Mouse (Mus musculus): ENCODE results near the gene 4930583I09Rik. TPM values are rescaled to one million over a fixed set of nuclear protein-coding genes. Genes with fewer than 3 reads are reported as not detected.

4930583I09Rik gene
- total and polyA plus RNA-seq, 2 experiments from 2014 or later: not detected

GRCm38 (mm10) chr17:64822561-64822960, 13.3 kb downstream of the 4930583I09Rik start:
- Histone ChIP-seq H3K27me3 (ENCODE audit: insufficient read depth, low read length) (no peaks in the 10 kb centered on the region), H3K27ac (no peak overlapping the region), H3K4me3 (ENCODE audit: low read length) (no peak overlapping the region), H3K4me1 (ENCODE audit: insufficient read depth, low read length) (no peaks in the 10 kb centered on the region), H3K36me3 (ENCODE audit: insufficient read depth, low read length) (no peaks in the 10 kb centered on the region), H3K4me2 (ENCODE audit: low read depth, low read length) (no peak overlapping the region), H3K9me3 (ENCODE audit: low read length) (no peaks in the 10 kb centered on the region), H3K9ac (replicated peaks; ENCODE audit: low read length) (no peak overlapping the region)
- DNase-seq (ENCODE audit: low spot score) (no peak), ATAC-seq (no peak)
- WGBS: 90% methylated on average over 5 of the region's 5 CpGs
- TF ChIP-seq CTCF (IDR thresholded peaks at IDR 0.05; ENCODE audit: low read depth): no peak

GRCm38 (mm10) chr17:64820841-64821593, 14.9 kb downstream of the 4930583I09Rik start:
- Histone ChIP-seq H3K9ac (replicated peaks; ENCODE audit: low read length) (no peak overlapping the region), H3K4me1 (ENCODE audit: insufficient read depth, low read length) (no peaks in the 10 kb centered on the region), H3K36me3 (ENCODE audit: insufficient read depth, low read length) (no peaks in the 10 kb centered on the region), H3K4me3 (ENCODE audit: low read length) (no peak overlapping the region), H3K9me3 (ENCODE audit: low read length) (no peaks in the 10 kb centered on the region), H3K27me3 (ENCODE audit: insufficient read depth, low read length) (no peaks in the 10 kb centered on the region), H3K27ac (no peak overlapping the region), H3K4me2 (ENCODE audit: low read depth, low read length) (no peak overlapping the region)
- DNase-seq (ENCODE audit: low spot score): no peak
- TF ChIP-seq CTCF (IDR thresholded peaks at IDR 0.05; ENCODE audit: low read depth): no peak
- ATAC-seq: no peak
- WGBS: 88% methylated on average over 7 of the region's 7 CpGs

GRCm38 (mm10) chr17:64816298-64816697, 19.6 kb downstream of the 4930583I09Rik start:
- no peaks in the 10 kb centered on the region for H3K9me3 ChIP-seq (ENCODE audit: low read length)
- WGBS: 90% methylated on average over 3 of the region's 3 CpGs
- H3K4me3 ChIP-seq (ENCODE audit: low read length): no peak overlapping the region
- no peaks in the 10 kb centered on the region for H3K27me3 ChIP-seq (ENCODE audit: insufficient read depth, low read length)
- DNase-seq (ENCODE audit: low spot score): no peak
- H3K4me2 ChIP-seq (ENCODE audit: low read depth, low read length): no peak overlapping the region
- H3K36me3 ChIP-seq (ENCODE audit: insufficient read depth, low read length): no peaks in the 10 kb centered on the region
- ATAC-seq: no peak
- H3K4me1 ChIP-seq (ENCODE audit: insufficient read depth, low read length): no peaks in the 10 kb centered on the region
- no peak for TF ChIP-seq CTCF (IDR thresholded peaks at IDR 0.05; ENCODE audit: low read depth)
- no peak overlapping the region for H3K27ac ChIP-seq
- no peak overlapping the region for H3K9ac ChIP-seq (replicated peaks; ENCODE audit: low read length)

DNA sequence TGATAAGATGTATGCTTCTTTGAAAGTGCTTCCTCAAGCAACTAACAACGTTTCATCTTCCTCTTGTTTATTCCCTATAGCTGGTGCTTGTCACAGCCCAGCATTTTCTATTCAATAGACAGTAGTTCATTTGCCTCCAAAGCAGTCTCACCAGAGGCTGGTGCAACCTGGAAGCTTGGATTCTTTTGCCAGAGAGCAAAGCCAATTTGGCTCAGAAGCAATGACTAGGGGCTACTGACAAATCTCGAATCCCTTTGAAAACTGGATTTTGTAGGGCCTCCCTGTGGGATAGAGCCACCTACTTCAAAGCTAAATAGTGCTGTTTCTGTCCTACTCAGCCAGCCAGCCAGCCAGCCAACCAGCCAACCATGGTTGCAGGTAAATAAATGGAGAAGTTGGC, 20.1 kb downstream of the 4930583I09Rik start:
- 58% methylated on average over 2 of the region's 2 CpGs for WGBS

GRCm38 (mm10) chr17:64813568-64813967, 22.3 kb downstream of the 4930583I09Rik start:
- no peak for DNase-seq (ENCODE audit: low spot score)
- TF ChIP-seq CTCF (IDR thresholded peaks at IDR 0.05; ENCODE audit: low read depth): no peak
- H3K27me3 ChIP-seq (ENCODE audit: insufficient read depth, low read length): no peaks in the 10 kb centered on the region
- H3K4me1 ChIP-seq (ENCODE audit: insufficient read depth, low read length): no peaks in the 10 kb centered on the region
- 89% methylated on average over 6 of the region's 6 CpGs for WGBS
- H3K4me3 ChIP-seq (ENCODE audit: low read length): no peak overlapping the region
- H3K9ac ChIP-seq (replicated peaks; ENCODE audit: low read length): no peak overlapping the region
- H3K4me2 ChIP-seq (ENCODE audit: low read depth, low read length): no peak overlapping the region
- no peak overlapping the region for H3K27ac ChIP-seq
- H3K9me3 ChIP-seq (ENCODE audit: low read length): no peaks in the 10 kb centered on the region
- ATAC-seq: no peak
- no peaks in the 10 kb centered on the region for H3K36me3 ChIP-seq (ENCODE audit: insufficient read depth, low read length)

More for the DNA sequence above, 20.1 kb downstream of the 4930583I09Rik start:
- no peak overlapping the region for H3K4me2 ChIP-seq (ENCODE audit: low read depth, low read length)
- no peak overlapping the region for H3K9ac ChIP-seq (replicated peaks; ENCODE audit: low read length)
- TF ChIP-seq CTCF (IDR thresholded peaks at IDR 0.05; ENCODE audit: low read depth): no peak
- H3K27ac ChIP-seq: no peak overlapping the region
- no peaks in the 10 kb centered on the region for H3K4me1 ChIP-seq (ENCODE audit: insufficient read depth, low read length)
- H3K36me3 ChIP-seq (ENCODE audit: insufficient read depth, low read length): no peaks in the 10 kb centered on the region
- H3K27me3 ChIP-seq (ENCODE audit: insufficient read depth, low read length): no peaks in the 10 kb centered on the region
- DNase-seq (ENCODE audit: low spot score) (peak; percentile 30), ATAC-seq (no peak)
- H3K9me3 ChIP-seq (ENCODE audit: low read length): no peaks in the 10 kb centered on the region
- H3K4me3 ChIP-seq (ENCODE audit: low read length): no peak overlapping the region

GRCm38 (mm10) chr17:64806035-64806589, 29.8 kb downstream of the 4930583I09Rik start:
- peak; percentile 10 for DNase-seq (ENCODE audit: low spot score)

More at GRCm38 (mm10) chr17:64806035-64806589, 29.8 kb downstream of the 4930583I09Rik start:
- no peak for TF ChIP-seq CTCF (IDR thresholded peaks at IDR 0.05; ENCODE audit: low read depth)
- Histone ChIP-seq H3K4me2 (ENCODE audit: low read depth, low read length) (no peak overlapping the region), H3K9ac (replicated peaks; ENCODE audit: low read length) (no peak overlapping the region), H3K4me1 (ENCODE audit: insufficient read depth, low read length) (no peaks in the 10 kb centered on the region), H3K27ac (no peak overlapping the region), H3K36me3 (ENCODE audit: insufficient read depth, low read length) (no peaks in the 10 kb centered on the region), H3K4me3 (ENCODE audit: low read length) (no peak overlapping the region), H3K27me3 (ENCODE audit: insufficient read depth, low read length) (no peaks in the 10 kb centered on the region), H3K9me3 (ENCODE audit: low read length) (no peaks in the 10 kb centered on the region)
- ATAC-seq: peak; percentile 67
- 69% methylated on average over 8 of the region's 8 CpGs for WGBS
